Mouse (Mus musculus): Measurements from ENCODE around the gene Aip. TPM values are rescaled to one million over a fixed set of nuclear protein-coding genes. Genes with fewer than 3 reads are reported as not detected.

Gene Aip
- polyA plus RNA-seq, 1 experiment from 2014 or later = 75.9 TPM

Other genes with a start within 250 kb of the Aip start
- 10.4 and 11.3 TPM in 2 replicates for gene Tcirg1, start 218.7 kb downstream of the Aip start, polyA plus RNA-seq (2015; fragmentation: Nextera tagmentation; extraction: Ambion mirVana)
- 197 and 208 TPM in 2 replicates for gene Ndufs8, start 213.1 kb downstream of the Aip start, polyA plus RNA-seq (2015; fragmentation: Nextera tagmentation; extraction: Ambion mirVana)
- 1.1 TPM in 2 replicates for gene Aldh3b1, start 196.1 kb downstream of the Aip start, polyA plus RNA-seq (2015; fragmentation: Nextera tagmentation; extraction: Ambion mirVana)
- 3.8 and 5.3 TPM in 2 replicates for gene Unc93b1, start 190.7 kb downstream of the Aip start, polyA plus RNA-seq (2015; fragmentation: Nextera tagmentation; extraction: Ambion mirVana)
- not detected in 2 replicates for gene Aldh3b3, start 167.2 kb downstream of the Aip start, polyA plus RNA-seq (2015; fragmentation: Nextera tagmentation; extraction: Ambion mirVana)
- gene Aldh3b2, start 153.5 kb downstream of the Aip start, polyA plus RNA-seq (2015; fragmentation: Nextera tagmentation; extraction: Ambion mirVana) = 0.15 TPM in 1 of 2 replicates, not detected in the other
- 0.68 and 1.4 TPM in 2 replicates for gene Acy3, start 139.3 kb downstream of the Aip start, polyA plus RNA-seq (2015; fragmentation: Nextera tagmentation; extraction: Ambion mirVana)
- gene Tbx10, start 133.1 kb downstream of the Aip start, polyA plus RNA-seq (2015; fragmentation: Nextera tagmentation; extraction: Ambion mirVana) = not detected in 2 replicates
- 25.8 and 28.2 TPM in 2 replicates for gene Nudt8, start 125.3 kb downstream of the Aip start, polyA plus RNA-seq (2015; fragmentation: Nextera tagmentation; extraction: Ambion mirVana)
- 5.4 and 5.7 TPM in 2 replicates for gene Gm49405, start 125.2 kb downstream of the Aip start, polyA plus RNA-seq (2015; fragmentation: Nextera tagmentation; extraction: Ambion mirVana)
- gene Doc2g, start 122.5 kb downstream of the Aip start, polyA plus RNA-seq (2015; fragmentation: Nextera tagmentation; extraction: Ambion mirVana) = 5.5 and 5.7 TPM in 2 replicates
- gene Ndufv1, start 113.1 kb downstream of the Aip start, polyA plus RNA-seq (2015; fragmentation: Nextera tagmentation; extraction: Ambion mirVana) = 202 and 216 TPM in 2 replicates
- gene Gstp1, start 87.9 kb downstream of the Aip start, polyA plus RNA-seq (2015; fragmentation: Nextera tagmentation; extraction: Ambion mirVana) = 390 and 392 TPM in 2 replicates
- gene Gstp2, start 79.8 kb downstream of the Aip start, polyA plus RNA-seq (2015; fragmentation: Nextera tagmentation; extraction: Ambion mirVana) = 1.0 and 2.5 TPM in 2 replicates
- not detected in 2 replicates for gene Gstp3, start 66.3 kb downstream of the Aip start, polyA plus RNA-seq (2015; fragmentation: Nextera tagmentation; extraction: Ambion mirVana)
- gene Cabp2, start 44.3 kb downstream of the Aip start, polyA plus RNA-seq (2015; fragmentation: Nextera tagmentation; extraction: Ambion mirVana) = not detected in 2 replicates
- gene Cdk2ap2, start 28.7 kb downstream of the Aip start, polyA plus RNA-seq (2015; fragmentation: Nextera tagmentation; extraction: Ambion mirVana) = 77.4 and 80.3 TPM in 2 replicates
- 21.1 and 32.0 TPM in 2 replicates for gene Pitpnm1, start 25.9 kb downstream of the Aip start, polyA plus RNA-seq (2015; fragmentation: Nextera tagmentation; extraction: Ambion mirVana)
- gene Gpr152, start 13.9 kb upstream of the Aip start, polyA plus RNA-seq (2015; fragmentation: Nextera tagmentation; extraction: Ambion mirVana) = 0.04 TPM in 1 of 2 replicates, not detected in the other
- 0.09 and 0.13 TPM in 2 replicates for gene Cabp4, start 18.2 kb upstream of the Aip start, polyA plus RNA-seq (2015; fragmentation: Nextera tagmentation; extraction: Ambion mirVana)
- 126 and 144 TPM in 2 replicates for gene Coro1b, start 22.8 kb upstream of the Aip start, polyA plus RNA-seq (2015; fragmentation: Nextera tagmentation; extraction: Ambion mirVana)
- 0.33 and 0.65 TPM in 2 replicates for gene Ptprcap, start 27.7 kb upstream of the Aip start, polyA plus RNA-seq (2015; fragmentation: Nextera tagmentation; extraction: Ambion mirVana)
- 56.6 and 61.6 TPM in 2 replicates for gene Rps6kb2, start 37.5 kb upstream of the Aip start, polyA plus RNA-seq (2015; fragmentation: Nextera tagmentation; extraction: Ambion mirVana)
- 2.4 and 2.5 TPM in 2 replicates for gene Carns1, start 49.6 kb upstream of the Aip start, polyA plus RNA-seq (2015; fragmentation: Nextera tagmentation; extraction: Ambion mirVana)
- 0.77 and 0.82 TPM in 2 replicates for gene Tbc1d10c, start 65.4 kb upstream of the Aip start, polyA plus RNA-seq (2015; fragmentation: Nextera tagmentation; extraction: Ambion mirVana)
- gene Ppp1ca, start 66.2 kb upstream of the Aip start, polyA plus RNA-seq (2015; fragmentation: Nextera tagmentation; extraction: Ambion mirVana) = 664 and 700 TPM in 2 replicates
- gene Rad9a, start 75.8 kb upstream of the Aip start, polyA plus RNA-seq (2015; fragmentation: Nextera tagmentation; extraction: Ambion mirVana) = 28.9 and 34.7 TPM in 2 replicates
- 0.63 and 0.76 TPM in 2 replicates for gene Clcf1, start 88.4 kb upstream of the Aip start, polyA plus RNA-seq (2015; fragmentation: Nextera tagmentation; extraction: Ambion mirVana)
- not detected in 2 replicates for gene AC109138.7, start 88.5 kb upstream of the Aip start, polyA plus RNA-seq (2015; fragmentation: Nextera tagmentation; extraction: Ambion mirVana)
- gene Pold4, start 106.0 kb upstream of the Aip start, polyA plus RNA-seq (2015; fragmentation: Nextera tagmentation; extraction: Ambion mirVana) = 13.1 and 14.2 TPM in 2 replicates
- 3.6 and 4.8 TPM in 2 replicates for gene Ssh3, start 143.3 kb upstream of the Aip start, polyA plus RNA-seq (2015; fragmentation: Nextera tagmentation; extraction: Ambion mirVana)
- 14.0 and 15.2 TPM in 2 replicates for gene Ankrd13d, start 157.3 kb upstream of the Aip start, polyA plus RNA-seq (2015; fragmentation: Nextera tagmentation; extraction: Ambion mirVana)
- 14.4 and 15.6 TPM in 2 replicates for gene Grk2, start 180.4 kb upstream of the Aip start, polyA plus RNA-seq (2015; fragmentation: Nextera tagmentation; extraction: Ambion mirVana)

All from forebrain, embryonic 13.5 days (tissue).